Mouse (Mus musculus): Measurements from ENCODE around the gene Blvrb. TPM values are rescaled to one million over a fixed set of nuclear protein-coding genes. Genes with fewer than 3 reads are reported as not detected.

The Blvrb gene
- polyA plus RNA-seq, 2 experiments from 2014 or later: 13.9 to 16.7 TPM

Other genes starting within 250 kb of the Blvrb start
- gene Itpkc, start 219.3 kb upstream of the Blvrb start, polyA plus RNA-seq (2017; shearing (Covaris generic)): 1 to 10 TPM; 1.3 to 1.5 TPM
- gene Coq8b, start 215.0 kb upstream of the Blvrb start, polyA plus RNA-seq (2017; shearing (Covaris generic)): 10 to 100 TPM in 1 of 2 experiments, 1 to 10 TPM in 1; 6.3 to 12.5 TPM
- gene Numbl, start 189.5 kb upstream of the Blvrb start, polyA plus RNA-seq (2017; shearing (Covaris generic)): not detected
- gene Ltbp4, start 110.3 kb upstream of the Blvrb start, polyA plus RNA-seq (2017; shearing (Covaris generic)): 1 to 10 TPM in 1 of 2 experiments, under 1 TPM in 1; 0.94 to 1.3 TPM
- gene Shkbp1, start 92.0 kb upstream of the Blvrb start, polyA plus RNA-seq (2017; shearing (Covaris generic)): 10 to 100 TPM; 48.9 to 66.0 TPM
- 1 to 10 TPM; 1.4 to 3.3 TPM for gene Gm20479, start 90.6 kb upstream of the Blvrb start, polyA plus RNA-seq (2017; shearing (Covaris generic))
- gene Sptbn4, start 292 bp upstream of the Blvrb start, polyA plus RNA-seq (2017; shearing (Covaris generic)): under 1 TPM; 0.16 to 0.37 TPM
- gene Sertad3, start 25.8 kb downstream of the Blvrb start, polyA plus RNA-seq (2017; shearing (Covaris generic)): 10 to 100 TPM; 41.9 to 47.6 TPM
- 10 to 100 TPM; 46.6 to 47.9 TPM for gene Sertad1, start 38.9 kb downstream of the Blvrb start, polyA plus RNA-seq (2017; shearing (Covaris generic))
- gene Prx, start 51.3 kb downstream of the Blvrb start, polyA plus RNA-seq (2017; shearing (Covaris generic)): under 1 TPM; 0.11 to 0.68 TPM
- gene Hipk4, start 75.3 kb downstream of the Blvrb start, polyA plus RNA-seq (2017; shearing (Covaris generic)): not detected
- gene Pld3, start 105.2 kb downstream of the Blvrb start, polyA plus RNA-seq (2017; shearing (Covaris generic)): 100 to 1,000 TPM; 149 to 193 TPM
- gene 2310022A10Rik, start 105.3 kb downstream of the Blvrb start, polyA plus RNA-seq (2017; shearing (Covaris generic)): 10 to 100 TPM; 14.9 to 18.7 TPM
- 10 to 100 TPM; 43.6 to 48.5 TPM for gene Akt2, start 143.6 kb downstream of the Blvrb start, polyA plus RNA-seq (2017; shearing (Covaris generic))
- gene Ttc9b, start 205.9 kb downstream of the Blvrb start, polyA plus RNA-seq (2017; shearing (Covaris generic)): not detected
- gene Map3k10, start 226.6 kb downstream of the Blvrb start, polyA plus RNA-seq (2017; shearing (Covaris generic)): 1 to 10 TPM in 1 of 2 experiments, under 1 TPM in 1; 0.61 to 1.2 TPM
- 1 to 10 TPM; 2.1 TPM for gene Zfp607b, start 241.4 kb downstream of the Blvrb start, polyA plus RNA-seq (2017; shearing (Covaris generic))